Mouse (Mus musculus) induced T-regulatory cell, adult 2 months (primary cell): ENCODE measurements around the gene Krt39.

ENCODE experiments used
- DNase-seq: peaks from one replicate; pipeline ENCODE4 v3.0.0-alpha.2; 2012; ENCODE audit warnings: low read depth

The Krt39 gene

GRCm38 (mm10) chr11:99521288-99521860 is at the start of gene Krt39:
Gene Krt39 (minus strand): TSS chr11:99521338.
- no peak for DNase-seq

- no peak for DNase-seq
Observed at GRCm38 (mm10) chr11:99566530-99566929, 45.4 kb upstream of the Krt39 start, which contains the start of gene Krtap3-1. Gene Krtap3-1 (minus strand): TSS chr11:99566630.

GRCm38 (mm10) chr11:99562580-99562979 is 41.4 kb upstream of the Krt39 start:
- DNase-seq: no peak

- no peak for DNase-seq
Observed at GRCm38 (mm10) chr11:99559366-99559765, 38.2 kb upstream of the Krt39 start, which contains the start of gene Gm11939. Gene Gm11939 (minus strand): TSS chr11:99559466.

- no peak for DNase-seq
Observed at GRCm38 (mm10) chr11:99557976-99558745, 37.0 kb upstream of the Krt39 start.

GRCm38 (mm10) chr11:99556753-99557152 is 35.6 kb upstream of the Krt39 start, which contains the start of gene Krtap3-2:
Gene Krtap3-2 (minus strand): TSS chr11:99556853.
- DNase-seq: no peak

GRCm38 (mm10) chr11:99556195-99556594 is 35.1 kb upstream of the Krt39 start:
- DNase-seq: no peak

- DNase-seq: no peak
Observed at GRCm38 (mm10) chr11:99550765-99551164, 29.6 kb upstream of the Krt39 start, which contains the start of gene Krtap3-3. Gene Krtap3-3 (minus strand): TSS chr11:99550865.

GRCm38 (mm10) chr11:99547892-99548291 is 26.8 kb upstream of the Krt39 start:
- no peak for DNase-seq

GRCm38 (mm10) chr11:99539721-99540120 is 18.6 kb upstream of the Krt39 start:
- no peak for DNase-seq

GRCm38 (mm10) chr11:99514098-99514497 is 7.0 kb downstream of the Krt39 start:
- no peak for DNase-seq

- no peak for DNase-seq
Observed at GRCm38 (mm10) chr11:99500095-99500805, 20.9 kb downstream of the Krt39 start.

GRCm38 (mm10) chr11:99496460-99496859 is 24.7 kb downstream of the Krt39 start:
- DNase-seq: no peak

- DNase-seq: no peak
Observed at GRCm38 (mm10) chr11:99494741-99495140, 26.4 kb downstream of the Krt39 start.

- no peak for DNase-seq
Observed at GRCm38 (mm10) chr11:99493574-99493850, 27.6 kb downstream of the Krt39 start.

GRCm38 (mm10) chr11:99492733-99493573 is 28.2 kb downstream of the Krt39 start, which contains the start of gene Krt23:
Gene Krt23 (minus strand): TSS chr11:99493137.
- no peak for DNase-seq

GRCm38 (mm10) chr11:99491040-99491439 is 30.1 kb downstream of the Krt39 start:
- no peak for DNase-seq

GRCm38 (mm10) chr11:99490624-99491023 is 30.5 kb downstream of the Krt39 start:
- DNase-seq: no peak

- no peak for DNase-seq
Observed at GRCm38 (mm10) chr11:99489233-99489632, 31.9 kb downstream of the Krt39 start.

- DNase-seq: no peak
Observed at GRCm38 (mm10) chr11:99474981-99475380, 46.2 kb downstream of the Krt39 start.

GRCm38 (mm10) chr11:99473433-99473832 is 47.7 kb downstream of the Krt39 start:
- no peak for DNase-seq

- no peak for DNase-seq
Observed at GRCm38 (mm10) chr11:99472405-99472804, 48.7 kb downstream of the Krt39 start.
